Mouse (Mus musculus) pancreas, adult 10 weeks (tissue): ENCODE results near the gene Nlrp5. TPM values are rescaled to one million over a fixed set of nuclear protein-coding genes. Genes with fewer than 3 reads are reported as not detected.

Source experiments
- polyA plus RNA-seq: library from polyadenylated mRNA; stranded (reverse); fragments of 350-450 nt; fragmentation: Illumina TruSeq; extraction: RNeasy Lipid Tissue Mini Kit (QIAGEN cat#74804); gene quantifications from one replicate; pipeline ENCODE4 v1.2.3, GENCODE M21; 2015; ENCODE audit warnings: low read depth, low replicate concordance; ENCODE audit not compliant: insufficient read depth

Nlrp5 gene
- not detected for polyA plus RNA-seq

DNA sequence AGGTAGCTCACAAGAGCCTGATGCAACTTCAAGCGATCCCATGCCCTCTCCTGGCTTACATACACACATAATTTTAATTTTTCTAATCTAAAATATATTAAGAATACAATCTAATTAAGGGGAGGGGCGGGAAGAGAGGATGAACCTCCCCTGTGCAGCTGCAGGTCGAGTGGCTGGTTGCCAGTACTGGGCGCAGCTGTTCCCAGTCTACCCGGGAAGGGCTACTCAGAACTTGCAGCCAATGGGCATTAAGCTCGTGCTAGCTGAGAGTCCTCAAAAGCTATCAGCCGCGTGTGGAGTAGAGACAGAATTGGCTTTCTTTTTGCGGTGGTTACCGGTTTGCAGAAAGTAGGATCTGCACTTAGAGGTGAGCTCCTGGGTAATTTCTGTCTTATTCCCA is at the start of gene Nlrp5:
TSS of gene Nlrp5 (plus strand) at position 301 of the 400 bp plus-strand sequence.

Other genes starting within 250 kb of the Nlrp5 start
- not detected for gene Gm10662, start 241.4 kb upstream of the Nlrp5 start, polyA plus RNA-seq
- not detected for gene Vmn1r165, start 168.6 kb upstream of the Nlrp5 start, polyA plus RNA-seq
- not detected for gene Vmn1r166, start 134.2 kb upstream of the Nlrp5 start, polyA plus RNA-seq
- gene Gm6902, start 107.0 kb upstream of the Nlrp5 start, polyA plus RNA-seq = not detected
- not detected for gene Nlrp4e, start 84.7 kb upstream of the Nlrp5 start, polyA plus RNA-seq
- not detected for gene Vmn1r167, start 121.3 kb downstream of the Nlrp5 start, polyA plus RNA-seq
- gene Vmn1r168, start 153.8 kb downstream of the Nlrp5 start, polyA plus RNA-seq = not detected
- gene Vmn1r169, start 189.6 kb downstream of the Nlrp5 start, polyA plus RNA-seq = not detected
- not detected for gene Vmn1r170, start 220.3 kb downstream of the Nlrp5 start, polyA plus RNA-seq
- not detected for gene Vmn1r171, start 244.8 kb downstream of the Nlrp5 start, polyA plus RNA-seq